Mouse (Mus musculus) bone marrow, adult 2 months (tissue): Measurements from ENCODE around the gene Sox10. TPM values are rescaled to one million over a fixed set of nuclear protein-coding genes. Genes with fewer than 3 reads are reported as not detected.

Experiments
- H3K27ac ChIP-seq: fragments of 200-500 bp; 2 replicates; pipeline ENCODE4 v1.5.1; 2012; ENCODE audit warnings: low read depth, mild to moderate bottlenecking, control low read depth, inconsistent platforms, low read length; ENCODE audit not compliant: control insufficient read depth, poor library complexity, insufficient read depth
- H3K4me1 ChIP-seq: fragments of 200-500 bp; 2 replicates; pipeline ENCODE4 v1.6.1; 2011; ENCODE audit warnings: low read length; ENCODE audit not compliant: control insufficient read depth, insufficient read depth
- H3K4me3 ChIP-seq: fragments of 200-500 bp; replicated peaks from 2 replicates; pipeline ENCODE3; 2011; ENCODE audit warnings: mild to moderate bottlenecking, low read depth, low read length, control low read depth; ENCODE audit not compliant: control insufficient read depth
- CTCF ChIP-seq: fragments of 200-500 bp; IDR thresholded peaks from 2 replicates; pipeline ENCODE4 v1.5.1; 2011; ENCODE audit warnings: low read length, control low read depth; ENCODE audit not compliant: control insufficient read depth, insufficient read depth
- POLR2A ChIP-seq: fragments of 200-500 bp; IDR thresholded peaks from 2 replicates; pipeline ENCODE4 v1.6.1; 2011; ENCODE audit warnings: low read depth, mild to moderate bottlenecking, control low read depth, low read length, borderline replicate concordance; ENCODE audit not compliant: control insufficient read depth
- WGBS: fragments of 180-500 bp; shearing (Covaris S2); methylation state at CpG from one replicate; pipeline ENCODE4 v1.1.7; 2018; 5-methylcytosine and 5-hydroxymethylcytosine counted together
- polyA plus RNA-seq: library from polyadenylated mRNA; stranded (reverse); fragments of >200 nt; gene quantifications from 2 replicates; pipeline ENCODE4 v1.2.4, GENCODE M21; 2011; ENCODE audit warnings: low replicate concordance; ENCODE audit not compliant: missing spikeins, insufficient read depth, insufficient read length

Sox10 gene
- polyA plus RNA-seq, 1 experiment: not detected

DNA sequence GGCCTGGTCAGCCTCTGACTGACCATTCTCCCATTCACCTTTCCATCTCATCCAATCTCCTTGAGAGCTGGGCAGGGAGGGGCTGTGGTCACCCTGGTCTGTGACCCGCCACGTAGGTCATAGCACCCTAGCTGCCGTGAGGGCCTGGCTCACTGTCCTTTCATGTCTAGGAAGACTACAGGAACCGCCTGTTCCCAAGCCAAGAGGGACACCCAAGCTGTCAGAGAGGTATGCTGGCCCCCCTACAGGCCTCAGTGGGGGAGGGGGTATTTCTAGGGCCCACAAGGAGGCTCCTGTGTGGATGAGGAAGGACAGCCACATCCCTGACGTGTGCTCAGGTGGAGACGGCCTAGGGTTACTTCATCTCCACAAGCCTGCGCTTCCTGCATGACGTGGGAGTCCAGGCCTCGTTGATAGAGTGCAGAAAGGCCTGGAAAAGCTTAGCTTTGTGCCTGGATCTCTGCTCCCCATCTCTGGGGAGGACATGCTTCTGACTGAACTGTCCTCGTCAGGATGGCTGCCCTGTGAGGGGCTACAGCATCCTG is 40.6 kb downstream of the Sox10 start:
- 75% methylated on average over 10 of the region's 10 CpGs for WGBS
- no peak for TF ChIP-seq POLR2A
- TF ChIP-seq CTCF: no peak

DNA sequence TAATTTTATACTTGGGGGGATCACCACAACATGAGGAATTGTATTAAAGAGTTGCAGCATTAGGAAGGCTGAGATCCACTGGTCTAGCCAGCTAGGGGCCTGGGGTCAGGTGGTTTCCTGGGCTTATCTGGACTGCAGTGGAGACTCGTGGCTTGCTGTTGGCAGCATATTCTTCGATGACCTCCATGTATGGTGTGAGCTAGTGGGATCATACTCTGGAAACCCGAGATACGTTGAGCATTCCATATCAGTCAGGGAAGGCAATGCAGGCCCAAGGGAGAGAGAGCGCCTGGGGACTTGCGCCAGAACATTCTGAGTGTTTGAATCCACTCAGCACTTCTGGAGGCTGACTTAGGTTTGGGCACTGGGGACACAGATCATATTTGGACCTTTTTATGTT is 41.3 kb downstream of the Sox10 start:
- no peak for TF ChIP-seq POLR2A
- TF ChIP-seq CTCF: no peak
- Histone ChIP-seq H3K4me1 (no peaks in the 10 kb centered on the region), H3K4me3 (no peak overlapping the region), H3K27ac (no peak overlapping the region)
- 77% methylated on average over 6 of the region's 6 CpGs for WGBS

More for the DNA sequence above, 40.6 kb downstream of the Sox10 start:
- Histone ChIP-seq H3K27ac (no peak overlapping the region), H3K4me3 (no peak overlapping the region), H3K4me1 (no peaks in the 10 kb centered on the region)

DNA sequence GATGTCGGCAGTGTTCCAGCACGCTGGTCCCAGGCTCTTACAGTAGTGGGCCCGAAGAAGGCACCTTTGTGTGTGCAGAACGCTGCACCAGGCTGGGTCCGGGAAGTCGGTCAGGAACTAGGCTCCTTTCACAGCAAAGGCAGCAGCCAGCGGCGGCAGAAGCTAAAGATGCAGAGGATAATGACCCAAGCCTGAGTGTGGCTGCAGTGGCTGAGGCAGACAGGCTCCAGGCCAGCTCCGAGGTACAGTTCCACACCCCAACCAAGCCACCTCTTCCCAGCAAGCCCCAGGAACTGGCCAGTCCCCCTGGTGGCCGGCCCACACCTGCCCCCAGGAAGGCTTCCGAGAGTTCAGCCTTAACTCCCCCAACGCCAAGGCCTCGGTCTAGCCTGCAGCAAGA is 42.5 kb downstream of the Sox10 start:
- Histone ChIP-seq H3K4me3 (no peak overlapping the region), H3K27ac (no peak overlapping the region), H3K4me1 (no peaks in the 10 kb centered on the region)
- no peak for TF ChIP-seq POLR2A
- TF ChIP-seq CTCF: no peak
- 85% methylated on average over 13 of the region's 13 CpGs for WGBS

DNA sequence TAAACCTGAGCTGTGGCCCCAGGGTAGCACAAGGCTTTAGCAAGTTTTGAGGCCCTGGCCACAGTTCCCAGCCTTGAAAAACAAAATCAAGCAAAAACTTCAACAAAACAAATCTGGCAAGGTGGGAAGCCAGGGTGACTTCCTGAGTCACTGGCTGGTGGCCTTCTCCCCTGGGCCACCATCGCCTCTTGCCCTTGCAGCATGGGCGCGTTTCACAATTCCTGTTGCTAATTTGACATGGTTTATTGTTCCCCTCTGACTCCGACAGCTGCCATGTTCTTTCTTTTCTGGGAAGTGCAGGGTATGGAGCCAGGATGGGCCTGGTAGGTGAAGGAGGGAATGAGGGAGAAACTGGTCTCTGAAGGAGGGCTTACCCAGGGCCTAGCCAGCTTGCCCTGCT is 42.9 kb downstream of the Sox10 start:
- no peak for TF ChIP-seq POLR2A
- TF ChIP-seq CTCF: no peak
- Histone ChIP-seq H3K27ac (no peak overlapping the region), H3K4me1 (no peaks in the 10 kb centered on the region), H3K4me3 (no peak overlapping the region)
- WGBS: 69% methylated on average over 4 of the region's 4 CpGs

DNA sequence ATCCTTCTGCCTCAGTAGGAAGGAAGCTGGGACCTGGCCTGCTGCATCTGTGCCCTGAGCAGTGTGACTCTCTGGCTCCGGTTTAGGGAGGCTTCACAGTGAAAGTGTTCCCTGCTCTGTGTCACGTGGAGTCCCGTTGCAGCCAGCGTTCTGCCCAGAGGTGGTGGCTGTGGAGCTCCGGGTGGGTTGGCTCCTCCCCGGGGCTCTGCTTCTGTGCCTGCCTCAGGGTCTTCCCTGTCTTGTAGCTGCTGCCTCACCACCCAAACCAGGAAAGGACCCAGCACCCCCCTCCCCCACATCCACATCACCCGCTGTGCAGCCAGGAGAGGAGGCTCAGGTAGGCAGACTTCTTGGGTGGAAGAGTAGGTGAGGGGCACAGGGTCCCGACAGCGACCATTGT is 45.5 kb downstream of the Sox10 start:
- Histone ChIP-seq H3K4me3 (no peak overlapping the region), H3K4me1 (no peaks in the 10 kb centered on the region), H3K27ac (no peak overlapping the region)
- WGBS: 91% methylated on average over 9 of the region's 9 CpGs
- TF ChIP-seq CTCF: no peak
- no peak for TF ChIP-seq POLR2A

DNA sequence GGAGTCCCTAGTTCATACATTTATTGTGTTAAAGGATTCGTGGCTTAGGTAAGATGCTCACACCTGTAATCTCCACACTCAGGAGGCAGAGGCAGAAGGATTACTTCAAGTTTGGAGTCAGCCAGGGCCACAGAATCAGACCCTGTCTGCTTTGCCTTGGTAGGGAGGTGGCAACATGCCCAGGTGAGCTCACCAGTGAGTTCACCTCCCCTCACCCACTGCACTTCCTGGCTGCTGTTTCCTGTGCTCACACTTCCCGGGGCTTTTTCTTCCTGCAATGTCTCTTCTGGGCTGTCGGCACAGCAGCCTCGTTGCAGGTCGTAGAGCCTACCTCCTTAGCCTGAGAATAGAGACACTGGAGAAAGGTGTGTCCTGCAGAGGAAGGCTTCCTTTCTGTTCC is 49.8 kb downstream of the Sox10 start:
- H3K4me3 ChIP-seq: no peak overlapping the region
- TF ChIP-seq CTCF: no peak
- TF ChIP-seq POLR2A: no peak
- WGBS: 25% methylated on average over 5 of the region's 5 CpGs
- no peaks in the 10 kb centered on the region for H3K4me1 ChIP-seq
- no peak overlapping the region for H3K27ac ChIP-seq

DNA sequence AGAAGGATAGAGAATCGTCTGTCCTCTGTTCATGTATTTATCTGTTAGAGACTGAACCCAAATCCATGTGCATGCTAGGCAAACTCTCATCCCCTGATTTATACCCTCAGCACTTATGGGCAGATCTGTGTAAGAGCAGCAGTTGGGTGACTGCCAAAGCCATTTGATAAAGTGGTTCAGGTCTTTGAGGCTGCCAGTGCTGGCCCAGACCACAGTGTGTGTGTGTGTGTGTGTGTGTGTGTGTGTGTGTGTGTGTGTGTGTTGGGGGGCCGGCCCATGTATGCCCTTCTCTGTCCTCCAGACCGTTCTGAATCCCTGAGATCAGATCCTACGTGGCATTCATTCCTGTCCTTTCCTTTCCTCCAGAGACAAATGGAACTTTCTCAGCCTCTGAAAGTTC is 53.3 kb downstream of the Sox10 start:
- no peaks in the 10 kb centered on the region for H3K4me1 ChIP-seq
- 61% methylated on average over 4 of the region's 4 CpGs for WGBS
- no peak for TF ChIP-seq CTCF
- no peak for TF ChIP-seq POLR2A
- no peak overlapping the region for H3K27ac ChIP-seq
- no peak overlapping the region for H3K4me3 ChIP-seq

DNA sequence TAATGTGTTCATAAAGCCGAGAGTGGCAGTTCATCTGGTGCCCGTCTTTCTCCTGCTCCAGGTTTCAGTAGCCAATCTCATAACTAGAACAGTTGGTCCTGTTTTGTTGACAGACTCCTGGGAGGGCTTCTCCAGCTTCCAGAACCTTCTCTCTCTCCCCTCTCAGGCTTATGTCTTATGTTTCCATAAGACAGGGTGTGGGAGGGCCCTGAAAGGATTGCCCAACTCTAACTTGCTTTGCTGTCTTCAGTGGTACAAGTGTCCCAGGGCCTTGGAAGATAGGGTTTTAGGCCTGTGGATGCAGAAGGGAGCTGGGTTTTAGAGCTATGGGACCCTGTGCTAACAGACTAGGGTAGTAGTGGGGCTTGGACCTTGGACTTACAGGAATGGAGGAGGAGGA is 54.5 kb downstream of the Sox10 start:
- Histone ChIP-seq H3K27ac (no peak overlapping the region), H3K4me3 (no peak overlapping the region), H3K4me1 (no peaks in the 10 kb centered on the region)
- WGBS: 68% methylated on average over 2 of the region's 2 CpGs
- TF ChIP-seq CTCF (no peak), POLR2A (no peak)

DNA sequence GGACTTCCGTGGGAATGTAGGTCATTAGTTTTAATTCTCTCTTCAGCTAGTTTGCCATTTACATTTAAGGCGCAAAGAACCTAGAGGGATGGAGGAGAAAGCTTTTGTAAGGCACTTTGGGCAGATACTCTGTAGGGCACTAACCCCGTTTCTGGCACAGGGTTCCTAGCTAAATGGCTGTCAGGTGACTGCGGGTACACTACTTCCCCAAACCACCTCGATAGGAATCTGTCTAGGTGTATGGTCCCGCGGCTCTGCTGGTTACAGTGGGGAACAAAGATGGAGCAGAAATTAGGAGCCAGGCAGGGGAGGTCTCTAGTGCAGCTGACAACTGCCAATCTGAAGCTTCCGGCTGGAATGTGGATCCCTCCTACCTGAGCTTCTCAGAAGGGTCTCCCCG is 55.0 kb downstream of the Sox10 start:
- Histone ChIP-seq H3K27ac (no peak overlapping the region), H3K4me1 (no peaks in the 10 kb centered on the region), H3K4me3 (peak overlapping the region; percentile 32)
- 16% methylated on average over 9 of the region's 9 CpGs for WGBS
- TF ChIP-seq POLR2A: no peak
- no peak for TF ChIP-seq CTCF
